Mouse (Mus musculus) layer of hippocampus, adult 11-12 months (tissue): ENCODE measurements around the gene Tmtc2.

ENCODE experiments used
- DNase-seq: peaks from one replicate; pipeline ENCODE4 v3.0.0; 2022; ENCODE audit warnings: low spot score

Gene Tmtc2

GRCm38 (mm10) chr10:105292961-105293360 is 281.3 kb downstream of the Tmtc2 start:
- DNase-seq, result no peak

GRCm38 (mm10) chr10:105288472-105288871 is 285.8 kb downstream of the Tmtc2 start:
- DNase-seq, result no peak

DNA sequence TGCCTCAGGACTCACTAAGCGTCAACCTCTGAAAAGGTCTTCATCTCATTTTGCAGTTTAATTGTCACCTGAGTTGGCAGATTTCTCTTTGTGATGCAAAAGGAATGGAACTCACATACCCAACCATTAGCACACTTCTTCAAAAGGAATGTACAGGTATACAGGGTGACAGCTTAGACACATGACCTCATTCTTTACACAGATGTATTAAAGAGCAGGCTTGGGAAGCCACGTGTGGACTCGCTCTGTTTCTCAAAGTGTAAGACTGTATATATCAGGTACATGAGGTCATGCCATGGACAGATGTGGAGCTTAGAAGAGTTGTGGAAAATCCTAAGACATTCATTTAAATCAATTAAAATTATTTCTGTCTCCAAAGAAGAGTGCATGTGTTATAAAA is 286.7 kb downstream of the Tmtc2 start:
- DNase-seq, result no peak

DNA sequence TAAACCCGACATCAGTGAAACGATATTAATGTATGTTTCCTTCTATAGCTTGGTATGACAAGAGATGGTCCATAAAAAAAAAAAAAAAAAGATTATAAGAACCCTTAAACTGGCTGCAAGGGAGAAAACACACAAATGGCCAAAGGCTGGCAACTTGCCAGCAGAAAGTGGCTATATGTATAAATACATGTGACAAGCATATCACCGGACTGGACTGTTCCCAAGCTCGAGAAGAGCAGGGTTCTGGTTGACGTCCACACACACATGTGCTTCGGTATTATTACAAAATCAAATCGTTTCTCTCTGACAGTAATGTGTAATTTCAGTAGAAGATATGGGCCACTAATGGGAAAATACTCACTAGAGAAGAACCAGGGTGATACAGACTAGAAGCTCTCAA is 287.2 kb downstream of the Tmtc2 start:
- no peak for DNase-seq

DNA sequence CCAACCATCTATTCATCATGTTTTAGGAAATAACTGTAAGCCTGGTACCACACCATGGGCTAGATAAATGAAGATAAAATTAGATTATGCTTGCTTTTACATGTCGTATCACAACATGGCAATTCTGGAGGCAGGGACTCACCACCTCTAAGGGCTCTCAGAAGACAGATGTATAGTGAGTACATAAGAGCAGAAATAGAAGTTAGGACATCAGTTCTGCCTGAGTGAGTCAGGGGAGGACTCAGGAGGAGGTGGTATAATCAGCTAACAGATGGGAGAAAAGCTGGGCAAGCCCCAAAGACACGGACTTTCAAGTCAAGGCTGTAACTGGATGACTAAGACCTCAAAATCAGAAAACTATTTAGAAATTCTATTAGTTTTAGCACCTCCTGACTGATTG is 288.0 kb downstream of the Tmtc2 start:
- no peak for DNase-seq

- no peak for DNase-seq
These were observed 290.1 kb downstream of the Tmtc2 start for GRCm38 (mm10) chr10:105284171-105284570.

DNA sequence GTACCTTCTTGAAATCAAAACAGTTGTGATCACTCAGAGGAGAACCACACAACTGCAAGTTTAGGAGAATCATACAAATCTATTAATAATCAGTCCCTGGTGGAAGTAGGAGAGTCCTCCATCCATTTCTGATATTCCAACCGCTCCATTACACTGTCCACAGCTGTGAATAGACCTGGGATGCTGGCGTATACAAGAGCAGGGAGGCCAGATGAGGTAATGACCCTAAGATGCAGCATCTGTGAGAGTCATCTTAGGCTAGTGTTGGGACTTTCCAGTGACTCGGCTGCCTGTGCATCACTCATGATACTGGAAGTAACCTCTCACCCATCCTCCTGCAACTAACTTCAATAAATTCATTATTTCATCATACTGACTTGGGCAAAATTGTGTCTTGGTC is 293.3 kb downstream of the Tmtc2 start:
- DNase-seq, result no peak

- no peak for DNase-seq
These were observed 314.2 kb downstream of the Tmtc2 start for GRCm38 (mm10) chr10:105260053-105260452.

GRCm38 (mm10) chr10:105238291-105238690 is 336.0 kb downstream of the Tmtc2 start:
- DNase-seq, result peak; percentile 20

- DNase-seq, result no peak
These were observed 341.4 kb downstream of the Tmtc2 start for GRCm38 (mm10) chr10:105232864-105233263.

DNA sequence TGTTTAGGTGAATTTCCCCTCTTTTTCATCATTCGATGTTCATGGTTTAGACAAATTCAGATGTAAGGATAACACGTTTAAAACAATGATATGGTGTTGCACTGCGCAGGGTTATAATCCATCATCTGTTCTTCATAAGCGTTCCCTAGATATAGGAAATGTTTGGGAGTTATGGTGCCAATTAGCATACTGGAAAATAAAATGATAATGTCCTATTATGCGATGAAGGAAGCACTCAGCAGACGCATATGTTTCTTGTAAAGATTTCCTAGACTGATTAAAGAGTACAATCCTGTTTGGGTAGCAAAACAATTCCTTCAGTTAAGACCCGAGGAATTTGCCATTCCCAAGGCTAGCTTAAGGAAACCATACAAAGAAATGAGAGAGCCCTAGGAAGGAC is 343.8 kb downstream of the Tmtc2 start:
- no peak for DNase-seq

DNA sequence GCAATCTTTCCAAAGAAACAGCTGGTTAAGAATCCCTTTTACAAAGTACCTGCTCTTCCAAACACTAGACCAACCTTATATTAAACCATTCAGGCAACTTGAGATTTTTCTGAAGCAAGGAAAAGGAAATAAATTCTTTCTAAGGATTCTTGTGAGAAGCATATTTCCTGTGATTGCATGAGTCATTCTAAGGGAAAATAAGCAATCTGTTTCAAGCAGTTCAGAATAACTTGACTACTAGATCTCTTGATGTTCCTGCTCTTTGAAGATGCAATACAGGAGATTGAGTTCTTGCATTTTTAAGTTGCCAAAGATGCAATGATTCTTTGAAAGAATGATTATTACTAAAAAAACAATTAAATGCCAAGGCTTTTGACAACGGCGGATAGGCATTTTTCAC is 345.6 kb downstream of the Tmtc2 start:
- no peak for DNase-seq

GRCm38 (mm10) chr10:105227631-105228030 is 346.6 kb downstream of the Tmtc2 start:
- no peak for DNase-seq

DNA sequence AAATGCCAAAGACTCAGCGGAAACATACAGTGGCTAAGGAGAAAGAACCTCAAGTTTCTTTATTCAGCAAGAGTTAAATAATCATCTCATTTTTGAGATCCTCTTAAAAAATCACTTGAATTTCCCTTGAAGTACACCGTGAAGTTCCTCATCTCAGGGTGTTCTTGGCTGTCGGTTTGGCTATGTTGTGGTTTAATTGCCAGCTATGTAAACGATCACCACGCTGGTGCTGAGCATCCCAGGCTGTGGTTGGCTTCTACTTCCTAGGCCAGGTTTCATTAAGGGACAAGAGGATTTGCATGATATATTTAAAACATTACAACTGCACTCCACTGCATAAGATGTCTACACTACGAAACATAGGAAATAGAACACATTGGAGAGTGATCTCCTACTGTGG is 348.5 kb downstream of the Tmtc2 start:
- no peak for DNase-seq

GRCm38 (mm10) chr10:105222904-105223303 is 351.3 kb downstream of the Tmtc2 start:
- DNase-seq, result no peak

DNA sequence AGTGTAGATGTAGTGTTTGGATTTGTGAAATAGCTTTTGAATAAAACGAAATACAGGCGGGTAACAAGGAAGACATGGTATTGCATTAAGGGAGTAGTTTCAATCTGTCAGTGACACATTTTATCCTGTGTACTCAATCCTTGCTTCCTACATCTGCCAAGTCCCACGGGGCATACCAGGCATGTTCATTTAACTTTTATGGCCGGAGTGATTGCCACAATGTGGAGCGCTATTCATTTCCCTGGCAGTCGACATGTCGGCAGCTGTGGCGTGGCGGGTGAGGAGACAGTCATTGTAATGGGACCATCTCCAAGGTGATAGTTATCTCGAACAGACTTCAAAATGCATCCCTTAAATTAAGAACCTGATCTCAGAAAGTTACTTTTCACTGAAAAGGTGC is 372.8 kb downstream of the Tmtc2 start:
- DNase-seq, result no peak

- DNase-seq, result no peak
These were observed 373.6 kb downstream of the Tmtc2 start for GRCm38 (mm10) chr10:105200678-105201077.

- no peak for DNase-seq
These were observed 374.2 kb downstream of the Tmtc2 start for GRCm38 (mm10) chr10:105200092-105200491.

DNA sequence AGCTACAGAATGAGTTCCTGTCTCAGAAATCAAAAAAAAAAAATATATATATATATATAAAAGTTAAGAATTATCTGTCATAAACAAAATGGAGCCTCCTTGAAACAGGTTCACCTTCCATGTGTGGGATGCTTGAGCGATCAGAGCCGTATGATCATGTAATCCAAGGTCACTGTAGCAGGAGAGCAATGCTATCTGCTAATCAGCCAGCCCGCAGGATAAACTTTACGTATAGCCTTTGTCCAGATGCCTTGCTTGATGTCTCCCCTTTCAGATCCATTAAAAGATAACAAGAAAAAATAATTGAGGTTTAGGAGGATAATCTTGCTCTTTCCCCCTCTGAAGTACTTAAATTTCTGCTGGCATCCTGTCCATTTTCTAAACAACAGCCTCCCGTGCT is 374.7 kb downstream of the Tmtc2 start:
- no peak for DNase-seq

DNA sequence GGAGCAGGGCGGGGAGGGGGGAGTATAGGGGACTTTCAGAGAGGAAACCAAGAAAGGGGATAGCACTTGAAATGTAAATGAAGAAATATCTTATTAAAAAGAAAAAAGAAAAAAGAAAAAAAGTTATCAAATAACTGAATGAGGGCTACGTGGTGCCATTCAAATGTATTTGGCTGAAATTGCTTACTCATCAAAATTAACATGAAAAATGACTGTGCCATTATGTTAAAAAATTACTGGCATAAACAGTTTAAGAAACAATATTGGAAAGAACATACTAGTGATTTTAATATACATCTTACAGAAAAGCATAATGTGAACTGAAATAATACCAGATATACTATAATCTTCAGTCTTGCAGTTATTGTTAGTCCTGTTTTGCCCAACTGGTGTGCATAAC is 378.9 kb downstream of the Tmtc2 start:
- no peak for DNase-seq

DNA sequence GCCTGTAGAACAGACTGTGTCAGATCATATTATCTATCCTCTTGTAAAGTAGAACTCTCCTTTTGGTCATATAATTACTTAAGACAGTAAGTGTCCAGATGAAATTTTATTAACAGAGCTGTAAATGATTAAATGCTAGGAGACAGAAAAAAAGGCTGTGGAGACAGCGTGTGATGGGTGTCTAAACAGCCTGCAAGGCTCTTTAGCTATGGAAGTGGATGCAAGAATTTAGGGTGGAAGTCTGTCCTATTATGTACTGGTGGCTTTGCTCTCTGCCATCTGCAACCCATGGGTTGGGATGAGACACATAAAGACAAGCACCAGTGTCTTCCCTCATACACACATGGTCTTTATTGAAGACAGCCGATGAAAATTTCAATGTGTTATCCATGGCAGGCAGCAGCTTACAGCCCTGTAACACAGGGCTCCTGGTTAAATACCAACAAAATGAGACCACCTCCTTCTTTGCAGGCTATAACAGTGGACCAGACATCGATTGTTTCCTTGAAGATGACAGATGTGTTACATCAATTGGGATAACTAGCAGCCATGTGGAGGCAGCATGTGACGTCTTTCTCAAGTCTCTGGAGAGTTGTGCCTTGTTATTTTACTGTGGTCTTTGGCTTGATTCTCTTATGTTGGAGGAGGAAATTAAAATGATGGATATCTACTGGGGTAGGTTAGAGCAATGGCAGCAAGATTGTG is 380.3 kb downstream of the Tmtc2 start:
- no peak for DNase-seq

DNA sequence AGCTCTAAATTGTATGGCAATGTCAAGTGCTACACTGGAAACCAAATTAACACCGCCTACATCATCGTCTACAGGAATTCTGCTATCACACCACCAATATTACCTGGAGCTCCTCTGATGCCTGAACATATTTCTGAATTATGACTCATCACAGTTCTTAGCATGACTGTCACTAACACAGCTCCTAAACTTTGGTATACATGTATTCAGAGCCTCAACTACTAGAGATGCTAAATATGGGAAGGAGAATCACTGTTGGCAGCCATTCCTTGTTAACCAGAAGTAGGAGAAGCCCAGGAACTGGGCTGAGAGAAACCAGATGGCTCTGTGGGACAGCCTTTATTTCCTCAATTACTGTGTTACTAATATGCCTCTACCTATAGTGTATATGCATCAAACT is 382.2 kb downstream of the Tmtc2 start:
- no peak for DNase-seq

DNA sequence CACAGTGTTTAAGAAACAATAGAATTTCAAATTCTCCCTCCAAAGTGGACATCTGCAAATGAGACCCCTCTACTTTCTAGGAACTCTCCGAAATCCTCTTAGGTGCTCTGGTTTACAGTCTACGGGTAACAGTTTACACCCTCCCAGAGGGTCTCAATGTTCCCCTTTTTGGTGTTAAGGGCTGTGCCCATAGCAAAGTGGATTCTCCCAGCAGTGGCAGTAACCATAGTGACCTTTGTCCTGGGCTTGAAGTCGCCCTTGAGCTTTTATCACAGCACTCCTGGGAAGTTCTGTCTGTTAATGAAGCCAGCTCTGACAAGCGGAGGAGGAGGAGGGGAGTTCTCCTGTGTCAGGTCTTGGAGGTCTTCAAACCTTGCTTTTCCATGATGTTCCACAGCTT is 384.5 kb downstream of the Tmtc2 start:
- no peak for DNase-seq

GRCm38 (mm10) chr10:105186636-105187035 is 387.6 kb downstream of the Tmtc2 start:
- no peak for DNase-seq
